Mouse (Mus musculus) ES-E14 (cell line): ENCODE measurements at regions not wholly inside any gene's neighbourhood (a gene's known extent, or its start where the extent isn't known, plus 50 kb on each side); places are given as distances from the start of the nearest gene placed in this dataset.

Experiments
- HCFC1 ChIP-seq: IDR thresholded peaks from 2 replicates; pipeline ENCODE4 v1.6.1; 2012; ENCODE audit warnings: low read length, inconsistent platforms, borderline replicate concordance; ENCODE audit not compliant: insufficient read depth
- MAFK ChIP-seq: IDR thresholded peaks from 2 replicates; pipeline ENCODE4 v1.6.1; 2014; ENCODE audit warnings: mild to moderate bottlenecking, low read depth, low read length, inconsistent platforms; ENCODE audit not compliant: insufficient read depth
- ZC3H11A ChIP-seq: IDR thresholded peaks from 2 replicates; pipeline ENCODE4 v1.6.1; 2012; ENCODE audit warnings: low read depth, mild to moderate bottlenecking, inconsistent platforms, low read length, borderline replicate concordance
- ZNF384 ChIP-seq: IDR thresholded peaks from 2 replicates; pipeline ENCODE4 v1.6.1; 2012; ENCODE audit warnings: low read depth, low read length, inconsistent platforms

GRCm38 (mm10) chr12:119881744-119882143 lies 63.9 kb upstream of the Tmem196 start:
- TF ChIP-seq ZC3H11A (no peak), ZNF384 (no peak), HCFC1 (no peak), MAFK (no peak)
